Mouse (Mus musculus): ENCODE results near the gene Cacna2d3.

- TF ChIP-seq EP300 (IDR thresholded peaks at IDR 0.05; ENCODE audit: low read depth) = no peak
- TF ChIP-seq CTCF (IDR thresholded peaks at IDR 0.05; ENCODE audit: low read depth) = no peak
Observed at GRCm38 (mm10) chr14:28861142-28861541, 860.5 kb downstream of the Cacna2d3 start.

Data from heart, postnatal 0 days (tissue).